Mouse (Mus musculus): Measurements from ENCODE around the gene Fam181b. TPM values are rescaled to one million over a fixed set of nuclear protein-coding genes. Genes with fewer than 3 reads are reported as not detected.

Fam181b gene
- 66.5 and 84.8 TPM in 2 replicates for polyA plus RNA-seq (2015; fragmentation: Nextera tagmentation; extraction: Ambion mirVana)

GRCm38 (mm10) chr7:93079785-93080730 is at the start of gene Fam181b:
Gene Fam181b (plus strand): TSS chr7:93079865.
- H3K4me2 ChIP-seq = peak within 1 kb of the TSS; percentile 71
- H3K9ac ChIP-seq (replicated peaks) = peak within 1 kb of the TSS; percentile 89
- no peaks in the 10 kb centered on the region for H3K36me3 ChIP-seq
- WGBS = under 1% methylated on average over 96 of the region's 96 CpGs
- H3K27me3 ChIP-seq (replicated peaks) = no peaks in the 10 kb centered on the region
- peak within 1 kb of the TSS; percentile 84 for H3K27ac ChIP-seq (replicated peaks)
- H3K9me3 ChIP-seq (replicated peaks) = no peaks in the 10 kb centered on the region
- H3K4me1 ChIP-seq = peaks cover 32% of the 10 kb centered on the region
- peak within 1 kb of the TSS; percentile 80 for H3K4me3 ChIP-seq (replicated peaks)
- ATAC-seq (ENCODE audit: low FRiP score) = peak; percentile 94

DNA sequence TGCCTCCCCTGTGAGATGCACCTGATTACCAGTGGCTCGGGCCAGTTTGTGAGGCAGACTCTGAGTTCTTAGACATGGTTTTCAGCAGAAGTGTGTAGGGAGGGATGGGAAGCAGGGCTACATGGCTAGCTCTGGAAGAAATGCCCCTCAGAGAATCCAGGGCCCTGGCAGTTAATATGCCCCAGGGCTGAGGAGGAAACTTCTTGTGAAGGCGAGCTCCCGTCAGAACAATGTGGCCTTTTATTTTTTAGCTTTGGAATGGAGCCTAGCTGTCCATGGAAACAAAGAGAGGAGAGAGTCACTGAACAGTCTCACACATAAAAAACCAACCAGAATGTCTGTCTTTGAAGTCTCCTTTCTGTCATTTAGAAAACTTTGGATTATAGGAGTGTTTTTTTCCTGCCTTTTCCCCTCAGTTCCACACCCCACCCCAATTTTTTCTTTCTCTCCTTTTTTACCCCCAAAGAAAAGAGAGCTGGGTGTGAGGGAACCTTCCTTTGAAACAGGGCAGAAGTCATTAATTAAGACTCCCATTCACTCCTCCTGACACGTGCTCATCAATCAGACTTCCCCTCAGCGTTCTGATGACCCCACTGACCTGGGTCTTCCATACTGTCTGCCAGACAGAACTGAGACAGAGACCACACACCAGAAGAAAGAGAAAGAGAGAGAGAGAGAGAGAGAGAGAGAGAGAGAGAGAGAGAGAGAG is 41.7 kb upstream of the Fam181b start:
- H3K9ac ChIP-seq (replicated peaks) = no peak overlapping the region
- no peaks in the 10 kb centered on the region for H3K9me3 ChIP-seq (replicated peaks)
- H3K36me3 ChIP-seq = no peaks in the 10 kb centered on the region
- H3K4me1 ChIP-seq = no peaks in the 10 kb centered on the region
- peak; percentile 86 for ATAC-seq (ENCODE audit: low FRiP score)
- no peak overlapping the region for H3K4me2 ChIP-seq
- no peaks in the 10 kb centered on the region for H3K27me3 ChIP-seq (replicated peaks)
- H3K4me3 ChIP-seq (replicated peaks) = no peak overlapping the region
- 11% methylated on average over 5 of the region's 5 CpGs for WGBS
- H3K27ac ChIP-seq (replicated peaks) = peak overlapping the region; percentile 67

GRCm38 (mm10) chr7:93038472-93038828 is 41.2 kb upstream of the Fam181b start:
- Histone ChIP-seq H3K36me3 (no peaks in the 10 kb centered on the region), H3K27ac (replicated peaks) (peak overlapping the region; percentile 60; the same call in 1 of the 2 replicates), H3K27me3 (replicated peaks) (no peaks in the 10 kb centered on the region), H3K9me3 (replicated peaks) (no peaks in the 10 kb centered on the region), H3K4me1 (no peaks in the 10 kb centered on the region), H3K4me3 (replicated peaks) (no peak overlapping the region), H3K4me2 (no peak overlapping the region), H3K9ac (replicated peaks) (no peak overlapping the region)
- ATAC-seq (ENCODE audit: low FRiP score) = peak; percentile 86
- 6% methylated on average over 1 of the region's 1 CpGs for WGBS

DNA sequence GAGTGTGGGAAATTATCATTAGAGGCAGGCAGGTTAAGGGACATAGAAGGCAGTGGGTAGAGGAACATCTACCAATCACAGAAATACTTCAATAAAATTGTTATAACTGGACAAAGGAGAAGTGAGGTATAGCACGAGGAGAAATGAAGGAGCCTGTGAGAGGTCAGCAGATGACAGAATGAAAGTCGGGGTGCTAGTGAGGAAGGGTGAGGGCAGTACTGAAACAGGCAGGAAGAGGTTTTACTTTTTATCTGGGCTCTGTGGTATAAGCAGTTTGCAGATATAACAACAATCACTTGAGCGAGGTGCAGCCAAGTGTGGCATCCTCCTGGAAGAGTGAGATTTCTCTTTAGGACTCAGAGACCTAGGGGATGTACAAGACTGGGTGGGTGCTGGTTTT is 40.1 kb upstream of the Fam181b start:
- no peak overlapping the region for H3K4me3 ChIP-seq (replicated peaks)
- no peaks in the 10 kb centered on the region for H3K4me1 ChIP-seq
- no peaks in the 10 kb centered on the region for H3K27me3 ChIP-seq (replicated peaks)
- H3K27ac ChIP-seq (replicated peaks) = no peak overlapping the region
- no peaks in the 10 kb centered on the region for H3K36me3 ChIP-seq
- H3K9me3 ChIP-seq (replicated peaks) = no peaks in the 10 kb centered on the region
- no peak overlapping the region for H3K9ac ChIP-seq (replicated peaks)
- 84% methylated on average over 3 of the region's 3 CpGs for WGBS
- H3K4me2 ChIP-seq = no peak overlapping the region
- ATAC-seq (ENCODE audit: low FRiP score) = no peak

- WGBS = 57% methylated on average over 3 of the region's 3 CpGs
- H3K9ac ChIP-seq (replicated peaks) = no peak overlapping the region
- no peak for ATAC-seq (ENCODE audit: low FRiP score)
Observed at GRCm38 (mm10) chr7:93044359-93044758, 35.3 kb upstream of the Fam181b start.

GRCm38 (mm10) chr7:93044788-93045187 is 34.9 kb upstream of the Fam181b start:
- Histone ChIP-seq H3K27ac (replicated peaks) (no peak overlapping the region), H3K9me3 (replicated peaks) (no peaks in the 10 kb centered on the region), H3K4me3 (replicated peaks) (no peak overlapping the region), H3K4me1 (no peaks in the 10 kb centered on the region), H3K27me3 (replicated peaks) (no peaks in the 10 kb centered on the region), H3K36me3 (no peaks in the 10 kb centered on the region), H3K9ac (replicated peaks) (no peak overlapping the region), H3K4me2 (no peak overlapping the region)
- no peak for ATAC-seq (ENCODE audit: low FRiP score)
- 87% methylated on average over 1 of the region's 1 CpGs for WGBS

More at GRCm38 (mm10) chr7:93044359-93044758, 35.3 kb upstream of the Fam181b start:
- H3K4me1 ChIP-seq = no peaks in the 10 kb centered on the region
- H3K4me2 ChIP-seq = no peak overlapping the region
- H3K36me3 ChIP-seq = no peaks in the 10 kb centered on the region
- H3K9me3 ChIP-seq (replicated peaks) = no peaks in the 10 kb centered on the region
- no peak overlapping the region for H3K27ac ChIP-seq (replicated peaks)
- no peaks in the 10 kb centered on the region for H3K27me3 ChIP-seq (replicated peaks)
- no peak overlapping the region for H3K4me3 ChIP-seq (replicated peaks)

DNA sequence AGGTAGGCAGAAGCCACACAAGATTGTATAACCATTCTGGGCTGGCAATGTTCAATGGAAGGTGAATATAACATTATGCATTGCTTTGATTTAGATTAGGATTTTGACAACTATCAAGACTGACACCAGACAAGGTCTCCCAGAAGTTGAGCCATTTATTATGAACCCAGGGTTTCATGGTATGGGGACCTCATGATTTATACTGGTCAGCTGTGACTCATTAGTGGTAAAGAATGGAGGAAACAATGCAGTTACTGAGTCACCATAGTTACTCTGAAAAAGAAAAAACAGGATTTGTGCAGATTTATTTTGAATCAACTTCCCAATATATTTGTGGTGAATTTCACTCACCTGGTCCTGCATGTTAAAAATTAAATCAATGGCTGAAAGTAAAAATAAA is 18.8 kb upstream of the Fam181b start:
- Histone ChIP-seq H3K9ac (replicated peaks) (no peak overlapping the region), H3K36me3 (no peaks in the 10 kb centered on the region), H3K4me2 (no peak overlapping the region), H3K9me3 (replicated peaks) (no peaks in the 10 kb centered on the region), H3K27me3 (replicated peaks) (no peaks in the 10 kb centered on the region), H3K4me3 (replicated peaks) (no peak overlapping the region), H3K27ac (replicated peaks) (no peak overlapping the region), H3K4me1 (peaks cover 18% of the 10 kb centered on the region)
- ATAC-seq (ENCODE audit: low FRiP score) = no peak

- Histone ChIP-seq H3K36me3 (no peaks in the 10 kb centered on the region), H3K4me2 (peak overlapping the region; percentile 30; the same call in 1 of the 2 replicates), H3K27ac (replicated peaks) (peak overlapping the region; percentile 71), H3K4me1 (peaks cover 18% of the 10 kb centered on the region), H3K27me3 (replicated peaks) (no peaks in the 10 kb centered on the region), H3K4me3 (replicated peaks) (no peak overlapping the region), H3K9me3 (replicated peaks) (no peaks in the 10 kb centered on the region), H3K9ac (replicated peaks) (no peak overlapping the region)
- WGBS = 22% methylated on average over 3 of the region's 3 CpGs
- peak; percentile 86 for ATAC-seq (ENCODE audit: low FRiP score)
Observed at GRCm38 (mm10) chr7:93061747-93062146, 17.9 kb upstream of the Fam181b start.

- ATAC-seq (ENCODE audit: low FRiP score) = peak; percentile 92
- H3K4me2 ChIP-seq = peak overlapping the region; percentile 30; the same call in 1 of the 2 replicates
- H3K9me3 ChIP-seq (replicated peaks) = no peaks in the 10 kb centered on the region
- no peaks in the 10 kb centered on the region for H3K27me3 ChIP-seq (replicated peaks)
- H3K9ac ChIP-seq (replicated peaks) = no peak overlapping the region
- H3K36me3 ChIP-seq = no peaks in the 10 kb centered on the region
- H3K4me1 ChIP-seq = peaks cover 18% of the 10 kb centered on the region
- peak overlapping the region; percentile 71 for H3K27ac ChIP-seq (replicated peaks)
- 6% methylated on average over 6 of the region's 6 CpGs for WGBS
- no peak overlapping the region for H3K4me3 ChIP-seq (replicated peaks)
Observed at GRCm38 (mm10) chr7:93062189-93062588, 17.5 kb upstream of the Fam181b start.

- 57% methylated on average over 7 of the region's 7 CpGs for WGBS
Observed at GRCm38 (mm10) chr7:93067464-93068015, 12.1 kb upstream of the Fam181b start.

GRCm38 (mm10) chr7:93076435-93076960 is 3.2 kb upstream of the Fam181b start:
- no peaks in the 10 kb centered on the region for H3K36me3 ChIP-seq
- H3K27me3 ChIP-seq (replicated peaks) = no peaks in the 10 kb centered on the region
- 10% methylated on average over 6 of the region's 6 CpGs for WGBS
- no peak overlapping the region for H3K9ac ChIP-seq (replicated peaks)
- H3K9me3 ChIP-seq (replicated peaks) = no peaks in the 10 kb centered on the region
- H3K27ac ChIP-seq (replicated peaks) = no peak overlapping the region
- 0 out of 2 replicates have a peak overlapping the region, but pooled peaks have one; percentile 3 for H3K4me2 ChIP-seq
- no peak overlapping the region for H3K4me3 ChIP-seq (replicated peaks)
- H3K4me1 ChIP-seq = peaks cover 12% of the 10 kb centered on the region
- ATAC-seq (ENCODE audit: low FRiP score) = no peak

More at GRCm38 (mm10) chr7:93067464-93068015, 12.1 kb upstream of the Fam181b start:
- Histone ChIP-seq H3K27ac (replicated peaks) (no peak overlapping the region), H3K27me3 (replicated peaks) (no peaks in the 10 kb centered on the region), H3K36me3 (no peaks in the 10 kb centered on the region), H3K9me3 (replicated peaks) (no peaks in the 10 kb centered on the region), H3K4me3 (replicated peaks) (no peak overlapping the region), H3K4me1 (peaks cover 5% of the 10 kb centered on the region), H3K9ac (replicated peaks) (no peak overlapping the region), H3K4me2 (no peak overlapping the region)
- ATAC-seq (ENCODE audit: low FRiP score) = no peak
